Mouse (Mus musculus): ENCODE measurements around the gene Casq2. TPM values are rescaled to one million over a fixed set of nuclear protein-coding genes. Genes with fewer than 3 reads are reported as not detected.
A peak's percentile ranks its signal among the peaks of the same experiment; 100 is the strongest.

Casq2 gene
- polyA plus RNA-seq, 1 experiment from 2014 or later, result 5.2 TPM

GRCm38 (mm10) chr3:102138899-102139298, 52.7 kb downstream of the Casq2 start:
- H3K9ac ChIP-seq, result no peak overlapping the region
- no peak overlapping the region for H3K4me3 ChIP-seq
- 72% methylated on average over 6 of the region's 6 CpGs for WGBS
- H3K27ac ChIP-seq, result no peak overlapping the region
- no peak for ATAC-seq (ENCODE audit: insufficient number of reproducible peaks, insufficient read depth, low FRiP score, low TSS enrichment, low read depth)
- no peak overlapping the region for H3K4me2 ChIP-seq
- H3K36me3 ChIP-seq, result no peaks in the 10 kb centered on the region
- no peaks in the 10 kb centered on the region for H3K9me3 ChIP-seq
- no peaks in the 10 kb centered on the region for H3K27me3 ChIP-seq
- peaks cover 16% of the 10 kb centered on the region for H3K4me1 ChIP-seq

GRCm38 (mm10) chr3:102140606-102141005, 54.4 kb downstream of the Casq2 start:
- no peak for ATAC-seq (ENCODE audit: insufficient number of reproducible peaks, insufficient read depth, low FRiP score, low TSS enrichment, low read depth)
- Histone ChIP-seq H3K9me3 (no peaks in the 10 kb centered on the region), H3K4me2 (no peak overlapping the region), H3K27ac (no peak overlapping the region), H3K36me3 (no peaks in the 10 kb centered on the region), H3K4me1 (peaks cover 12% of the 10 kb centered on the region), H3K4me3 (no peak overlapping the region), H3K27me3 (no peaks in the 10 kb centered on the region), H3K9ac (no peak overlapping the region)
- 89% methylated on average over 6 of the region's 6 CpGs for WGBS

GRCm38 (mm10) chr3:102141451-102141850, 55.2 kb downstream of the Casq2 start:
- Histone ChIP-seq H3K27me3 (no peaks in the 10 kb centered on the region), H3K27ac (no peak overlapping the region), H3K4me2 (no peak overlapping the region), H3K4me1 (0 out of 2 replicates have a peak, but pooled peaks cover 6% of the 10 kb centered on the region), H3K36me3 (no peaks in the 10 kb centered on the region), H3K9ac (no peak overlapping the region), H3K4me3 (no peak overlapping the region), H3K9me3 (no peaks in the 10 kb centered on the region)
- WGBS, result 77% methylated on average over 2 of the region's 2 CpGs
- no peak for ATAC-seq (ENCODE audit: insufficient number of reproducible peaks, insufficient read depth, low FRiP score, low TSS enrichment, low read depth)

GRCm38 (mm10) chr3:102141893-102142292, 55.7 kb downstream of the Casq2 start:
- Histone ChIP-seq H3K27ac (no peak overlapping the region), H3K27me3 (peaks cover 3% of the 10 kb centered on the region; the same call in 1 of the 2 replicates), H3K4me1 (0 out of 2 replicates have a peak, but pooled peaks cover 3% of the 10 kb centered on the region), H3K4me3 (no peak overlapping the region), H3K9ac (no peak overlapping the region), H3K36me3 (no peaks in the 10 kb centered on the region), H3K9me3 (no peaks in the 10 kb centered on the region), H3K4me2 (no peak overlapping the region)
- no peak for ATAC-seq (ENCODE audit: insufficient number of reproducible peaks, insufficient read depth, low FRiP score, low TSS enrichment, low read depth)
- WGBS, result 72% methylated on average over 6 of the region's 6 CpGs

- Histone ChIP-seq H3K27me3 (peaks cover 4% of the 10 kb centered on the region; the same call in 1 of the 2 replicates), H3K4me1 (no peaks in the 10 kb centered on the region), H3K36me3 (no peaks in the 10 kb centered on the region), H3K4me3 (no peak overlapping the region), H3K9ac (no peak overlapping the region), H3K9me3 (no peaks in the 10 kb centered on the region), H3K4me2 (no peak overlapping the region), H3K27ac (no peak overlapping the region)
- WGBS, result 95% methylated on average over 4 of the region's 4 CpGs
- no peak for ATAC-seq (ENCODE audit: insufficient number of reproducible peaks, insufficient read depth, low FRiP score, low TSS enrichment, low read depth)
Measured at GRCm38 (mm10) chr3:102142947-102143346, 56.7 kb downstream of the Casq2 start.

GRCm38 (mm10) chr3:102143536-102143935, 57.3 kb downstream of the Casq2 start:
- H3K27ac ChIP-seq, result no peak overlapping the region
- 86% methylated on average over 3 of the region's 3 CpGs for WGBS
- H3K4me2 ChIP-seq, result no peak overlapping the region
- no peak overlapping the region for H3K9ac ChIP-seq
- peaks cover 4% of the 10 kb centered on the region; the same call in 1 of the 2 replicates for H3K27me3 ChIP-seq
- H3K9me3 ChIP-seq, result no peaks in the 10 kb centered on the region
- H3K4me3 ChIP-seq, result no peak overlapping the region
- ATAC-seq (ENCODE audit: insufficient number of reproducible peaks, insufficient read depth, low FRiP score, low TSS enrichment, low read depth), result no peak
- H3K36me3 ChIP-seq, result no peaks in the 10 kb centered on the region
- no peaks in the 10 kb centered on the region for H3K4me1 ChIP-seq

- no peak for ATAC-seq (ENCODE audit: insufficient number of reproducible peaks, insufficient read depth, low FRiP score, low TSS enrichment, low read depth)
Measured at GRCm38 (mm10) chr3:102144401-102144800, 58.2 kb downstream of the Casq2 start.

GRCm38 (mm10) chr3:102145645-102146386, 59.6 kb downstream of the Casq2 start:
- 20% methylated on average over 6 of the region's 6 CpGs for WGBS
- H3K27ac ChIP-seq, result no peak overlapping the region
- no peaks in the 10 kb centered on the region for H3K9me3 ChIP-seq

More at GRCm38 (mm10) chr3:102144401-102144800, 58.2 kb downstream of the Casq2 start:
- Histone ChIP-seq H3K36me3 (no peaks in the 10 kb centered on the region), H3K4me1 (peaks cover 5% of the 10 kb centered on the region; the same call in 1 of the 2 replicates), H3K27me3 (peaks cover 4% of the 10 kb centered on the region; the same call in 1 of the 2 replicates), H3K4me3 (no peak overlapping the region), H3K9ac (no peak overlapping the region), H3K4me2 (no peak overlapping the region), H3K27ac (no peak overlapping the region), H3K9me3 (no peaks in the 10 kb centered on the region)
- 97% methylated on average over 4 of the region's 4 CpGs for WGBS

GRCm38 (mm10) chr3:102146428-102146827, 60.2 kb downstream of the Casq2 start:
- Histone ChIP-seq H3K9me3 (no peaks in the 10 kb centered on the region), H3K36me3 (no peaks in the 10 kb centered on the region), H3K27ac (no peak overlapping the region), H3K4me1 (peaks cover 16% of the 10 kb centered on the region), H3K27me3 (peaks cover 4% of the 10 kb centered on the region; the same call in 1 of the 2 replicates), H3K9ac (no peak overlapping the region), H3K4me2 (no peak overlapping the region), H3K4me3 (no peak overlapping the region)
- no peak for ATAC-seq (ENCODE audit: insufficient number of reproducible peaks, insufficient read depth, low FRiP score, low TSS enrichment, low read depth)
- 61% methylated on average over 6 of the region's 6 CpGs for WGBS

More at GRCm38 (mm10) chr3:102145645-102146386, 59.6 kb downstream of the Casq2 start:
- Histone ChIP-seq H3K4me1 (peaks cover 15% of the 10 kb centered on the region), H3K9ac (no peak overlapping the region), H3K4me2 (no peak overlapping the region), H3K27me3 (peaks cover 4% of the 10 kb centered on the region; the same call in 1 of the 2 replicates), H3K4me3 (no peak overlapping the region), H3K36me3 (no peaks in the 10 kb centered on the region)
- ATAC-seq (ENCODE audit: insufficient number of reproducible peaks, insufficient read depth, low FRiP score, low TSS enrichment, low read depth), result no peak

GRCm38 (mm10) chr3:102147189-102147588, 61.0 kb downstream of the Casq2 start:
- Histone ChIP-seq H3K27me3 (peaks cover 4% of the 10 kb centered on the region; the same call in 1 of the 2 replicates), H3K4me3 (no peak overlapping the region), H3K4me2 (no peak overlapping the region), H3K9me3 (no peaks in the 10 kb centered on the region), H3K4me1 (peaks cover 21% of the 10 kb centered on the region), H3K36me3 (no peaks in the 10 kb centered on the region), H3K27ac (no peak overlapping the region), H3K9ac (no peak overlapping the region)
- no peak for ATAC-seq (ENCODE audit: insufficient number of reproducible peaks, insufficient read depth, low FRiP score, low TSS enrichment, low read depth)
- 77% methylated on average over 4 of the region's 4 CpGs for WGBS

GRCm38 (mm10) chr3:102149941-102150340, 63.7 kb downstream of the Casq2 start:
- ATAC-seq (ENCODE audit: insufficient number of reproducible peaks, insufficient read depth, low FRiP score, low TSS enrichment, low read depth), result no peak
- H3K27me3 ChIP-seq, result peaks cover 4% of the 10 kb centered on the region; the same call in 1 of the 2 replicates
- no peaks in the 10 kb centered on the region for H3K9me3 ChIP-seq
- H3K27ac ChIP-seq, result no peak overlapping the region
- no peak overlapping the region for H3K4me2 ChIP-seq
- H3K9ac ChIP-seq, result no peak overlapping the region
- WGBS, result 17% methylated on average over 7 of the region's 7 CpGs
- no peak overlapping the region for H3K4me3 ChIP-seq
- H3K36me3 ChIP-seq, result no peaks in the 10 kb centered on the region
- peaks cover 34% of the 10 kb centered on the region for H3K4me1 ChIP-seq

GRCm38 (mm10) chr3:102151850-102152249, 65.6 kb downstream of the Casq2 start:
- Histone ChIP-seq H3K4me3 (no peak overlapping the region), H3K27me3 (peaks cover 1% of the 10 kb centered on the region; the same call in 1 of the 2 replicates), H3K27ac (peak overlapping the region; percentile 66; the same call in 1 of the 2 replicates), H3K4me2 (no peak overlapping the region), H3K36me3 (peaks cover 6% of the 10 kb centered on the region; the same call in 1 of the 2 replicates), H3K9ac (no peak overlapping the region), H3K4me1 (peaks cover 41% of the 10 kb centered on the region), H3K9me3 (no peaks in the 10 kb centered on the region)
- WGBS, result 28% methylated on average over 4 of the region's 4 CpGs
- ATAC-seq (ENCODE audit: insufficient number of reproducible peaks, insufficient read depth, low FRiP score, low TSS enrichment, low read depth), result no peak

Data from embryonic facial prominence, embryonic 13.5 days (tissue).